Mouse (Mus musculus) myocyte (in vitro differentiated cells): Measurements from ENCODE around the gene Mtmr4.

Experiments
- CEBPB ChIP-seq: IDR thresholded peaks from 2 replicates; pipeline ENCODE4 v1.6.1; 2011; ENCODE audit warnings: mild to moderate bottlenecking, moderate library complexity; ENCODE audit not compliant: poor library complexity, insufficient read depth, severe bottlenecking
- MAX ChIP-seq: IDR thresholded peaks from one replicate; pipeline ENCODE4 v1.6.1; 2011; ENCODE audit warnings: low read depth, mild to moderate bottlenecking, control low read depth
- MYOD1 ChIP-seq, 3 experiments: IDR thresholded peaks; one replicate each; pipeline ENCODE4 v1.6.1; 2011; ENCODE audit warnings: control low read depth in 2 of 3, low read depth in 2 of 3, mild to moderate bottlenecking in 2 of 3, moderate library complexity in 1 of 3; ENCODE audit not compliant: insufficient read length in 2 of 3, control insufficient read depth in 1 of 3
- MYOG ChIP-seq, 3 experiments: IDR thresholded peaks; one replicate each; pipeline ENCODE4 v1.6.1; 2011; ENCODE audit warnings: control low read depth in 2 of 3, low read depth in 2 of 3, mild to moderate bottlenecking in 2 of 3; ENCODE audit not compliant: insufficient read length in 2 of 3, control insufficient read depth in 1 of 3, insufficient read depth in 1 of 3
- POLR2A ChIP-seq: IDR thresholded peaks from one replicate; pipeline ENCODE4 v1.6.1; 2011; ENCODE audit warnings: low read depth, mild to moderate bottlenecking, control low read depth, moderate library complexity; ENCODE audit not compliant: insufficient read length
- POLR2AphosphoS2 ChIP-seq: IDR thresholded peaks from one replicate; pipeline ENCODE4 v1.6.1; 2011; ENCODE audit warnings: low read depth, control low read depth; ENCODE audit not compliant: insufficient read length
- TCF12 ChIP-seq: IDR thresholded peaks from one replicate; pipeline ENCODE4 v1.6.1; 2011; ENCODE audit warnings: mild to moderate bottlenecking, control low read depth; ENCODE audit not compliant: poor library complexity, insufficient read depth, severe bottlenecking
- USF1 ChIP-seq: IDR thresholded peaks from one replicate; pipeline ENCODE4 v1.6.1; 2011; ENCODE audit warnings: low read depth, mild to moderate bottlenecking, control low read depth, moderate library complexity

- TF ChIP-seq MYOD1 (IDR thresholded peaks at IDR 0.05; ENCODE audit: control insufficient read depth in 1 of 3, insufficient read length in 2 of 3, low read depth in 2 of 3) (no peak), USF1 (no peak), CEBPB (no peak), TCF12 (no peak), MAX (no peak), POLR2A (no peak), MYOG (IDR thresholded peaks at IDR 0.05; ENCODE audit: control insufficient read depth in 1 of 3, insufficient read depth in 1 of 3, insufficient read length in 2 of 3, low read depth in 2 of 3) (no peak), POLR2AphosphoS2 (no peak)
Observed at GRCm38 (mm10) chr11:87663948-87664347, 72.0 kb downstream of the Mtmr4 start.
